Mouse (Mus musculus): ENCODE results near the gene Pip5k1a. TPM values are rescaled to one million over a fixed set of nuclear protein-coding genes. Genes with fewer than 3 reads are reported as not detected.

Pip5k1a gene
- 13.8 and 14.5 TPM in 2 replicates for polyA plus RNA-seq (2015; fragmentation: Nextera tagmentation; extraction: Ambion mirVana)

- Histone ChIP-seq H3K9ac (ENCODE audit: low read depth, low read length) (peak within 1 kb of the TSS; percentile 83), H3K36me3 (ENCODE audit: control insufficient read depth, insufficient read depth, low read length) (no peaks in the 10 kb centered on the region; the same call in 1 of the 2 replicates), H3K27ac (ENCODE audit: low read depth, low read length) (peak within 1 kb of the TSS; percentile 78), H3K4me3 (ENCODE audit: low read length) (peak within 1 kb of the TSS; percentile 79), H3K9me3 (ENCODE audit: control insufficient read depth, low read length) (no peaks in the 10 kb centered on the region), H3K4me2 (ENCODE audit: low read length) (peak within 1 kb of the TSS; percentile 70), H3K4me1 (ENCODE audit: control insufficient read depth, insufficient read depth, low read depth, low read length) (peaks cover 8% of the 10 kb centered on the region), H3K27me3 (replicated peaks; ENCODE audit: control insufficient read depth, insufficient read depth, low read length) (no peaks in the 10 kb centered on the region)
- WGBS, result under 1% methylated on average over 51 of the region's 51 CpGs
- peak; percentile 92 for ATAC-seq
These were observed at the start of gene Pip5k1a for GRCm38 (mm10) chr3:95106338-95107117. Pip5k1a (minus strand) TSS chr3:95106930.

- Histone ChIP-seq H3K27me3 (replicated peaks; ENCODE audit: control insufficient read depth, insufficient read depth, low read length) (no peaks in the 10 kb centered on the region), H3K4me2 (ENCODE audit: low read length) (no peak overlapping the region), H3K4me3 (ENCODE audit: low read length) (no peak overlapping the region), H3K4me1 (ENCODE audit: control insufficient read depth, insufficient read depth, low read depth, low read length) (no peaks in the 10 kb centered on the region), H3K9ac (ENCODE audit: low read depth, low read length) (no peak overlapping the region), H3K9me3 (ENCODE audit: control insufficient read depth, low read length) (no peaks in the 10 kb centered on the region), H3K27ac (ENCODE audit: low read depth, low read length) (no peak overlapping the region), H3K36me3 (ENCODE audit: control insufficient read depth, insufficient read depth, low read length) (no peaks in the 10 kb centered on the region)
- 52% methylated on average over 4 of the region's 4 CpGs for WGBS
- ATAC-seq, result no peak
These were observed 47.1 kb upstream of the Pip5k1a start for GRCm38 (mm10) chr3:95153874-95154273.

- no peaks in the 10 kb centered on the region for H3K9me3 ChIP-seq (ENCODE audit: control insufficient read depth, low read length)
- WGBS, result 35% methylated on average over 3 of the region's 3 CpGs
- no peak overlapping the region for H3K9ac ChIP-seq (ENCODE audit: low read depth, low read length)
- no peak overlapping the region for H3K27ac ChIP-seq (ENCODE audit: low read depth, low read length)
- ATAC-seq, result no peak
- no peak overlapping the region for H3K4me3 ChIP-seq (ENCODE audit: low read length)
- H3K27me3 ChIP-seq (replicated peaks; ENCODE audit: control insufficient read depth, insufficient read depth, low read length), result no peaks in the 10 kb centered on the region
- no peak overlapping the region for H3K4me2 ChIP-seq (ENCODE audit: low read length)
- no peaks in the 10 kb centered on the region for H3K4me1 ChIP-seq (ENCODE audit: control insufficient read depth, insufficient read depth, low read depth, low read length)
- no peaks in the 10 kb centered on the region for H3K36me3 ChIP-seq (ENCODE audit: control insufficient read depth, insufficient read depth, low read length)
These were observed 41.2 kb upstream of the Pip5k1a start for GRCm38 (mm10) chr3:95147924-95148323.

GRCm38 (mm10) chr3:95142617-95143011, 35.9 kb upstream of the Pip5k1a start:
- H3K9me3 ChIP-seq (ENCODE audit: control insufficient read depth, low read length), result no peaks in the 10 kb centered on the region
- H3K27me3 ChIP-seq (replicated peaks; ENCODE audit: control insufficient read depth, insufficient read depth, low read length), result no peaks in the 10 kb centered on the region
- 6% methylated on average over 5 of the region's 5 CpGs for WGBS
- no peaks in the 10 kb centered on the region for H3K4me1 ChIP-seq (ENCODE audit: control insufficient read depth, insufficient read depth, low read depth, low read length)
- no peak overlapping the region for H3K4me2 ChIP-seq (ENCODE audit: low read length)
- H3K27ac ChIP-seq (ENCODE audit: low read depth, low read length), result no peak overlapping the region
- no peak overlapping the region for H3K9ac ChIP-seq (ENCODE audit: low read depth, low read length)
- ATAC-seq, result peak; percentile 69; the same call in 1 of the 2 replicates
- H3K36me3 ChIP-seq (ENCODE audit: control insufficient read depth, insufficient read depth, low read length), result peaks cover 8% of the 10 kb centered on the region; the same call in 1 of the 2 replicates
- no peak overlapping the region for H3K4me3 ChIP-seq (ENCODE audit: low read length)

GRCm38 (mm10) chr3:95141952-95142616, 35.4 kb upstream of the Pip5k1a start, which contains the start of gene Tnfaip8l2:
Tnfaip8l2 (minus strand) TSS chr3:95142360.
- H3K27ac ChIP-seq (ENCODE audit: low read depth, low read length), result no peak within 1 kb of the TSS
- no peak within 1 kb of the TSS for H3K4me2 ChIP-seq (ENCODE audit: low read length)
- 87% methylated on average over 10 of the region's 10 CpGs for WGBS
- H3K4me3 ChIP-seq (ENCODE audit: low read length), result no peak within 1 kb of the TSS
- peaks cover 8% of the 10 kb centered on the region; the same call in 1 of the 2 replicates for H3K36me3 ChIP-seq (ENCODE audit: control insufficient read depth, insufficient read depth, low read length)
- H3K9ac ChIP-seq (ENCODE audit: low read depth, low read length), result no peak within 1 kb of the TSS
- no peaks in the 10 kb centered on the region for H3K27me3 ChIP-seq (replicated peaks; ENCODE audit: control insufficient read depth, insufficient read depth, low read length)
- no peaks in the 10 kb centered on the region for H3K4me1 ChIP-seq (ENCODE audit: control insufficient read depth, insufficient read depth, low read depth, low read length)
- no peaks in the 10 kb centered on the region for H3K9me3 ChIP-seq (ENCODE audit: control insufficient read depth, low read length)
- ATAC-seq, result peak; percentile 57; the same call in 1 of the 2 replicates

- H3K36me3 ChIP-seq (ENCODE audit: control insufficient read depth, insufficient read depth, low read length), result peaks cover 8% of the 10 kb centered on the region; the same call in 1 of the 2 replicates
- ATAC-seq, result no peak
- H3K9ac ChIP-seq (ENCODE audit: low read depth, low read length), result no peak overlapping the region
- H3K27me3 ChIP-seq (replicated peaks; ENCODE audit: control insufficient read depth, insufficient read depth, low read length), result no peaks in the 10 kb centered on the region
- H3K4me3 ChIP-seq (ENCODE audit: low read length), result no peak overlapping the region
- H3K4me2 ChIP-seq (ENCODE audit: low read length), result no peak overlapping the region
- 94% methylated on average over 9 of the region's 9 CpGs for WGBS
- no peaks in the 10 kb centered on the region for H3K9me3 ChIP-seq (ENCODE audit: control insufficient read depth, low read length)
- no peak overlapping the region for H3K27ac ChIP-seq (ENCODE audit: low read depth, low read length)
- H3K4me1 ChIP-seq (ENCODE audit: control insufficient read depth, insufficient read depth, low read depth, low read length), result no peaks in the 10 kb centered on the region
These were observed 34.7 kb upstream of the Pip5k1a start for GRCm38 (mm10) chr3:95141474-95141873.

GRCm38 (mm10) chr3:95140795-95141194, 34.1 kb upstream of the Pip5k1a start:
- 91% methylated on average over 6 of the region's 6 CpGs for WGBS

GRCm38 (mm10) chr3:95140289-95140595, 33.5 kb upstream of the Pip5k1a start:
- H3K4me1 ChIP-seq (ENCODE audit: control insufficient read depth, insufficient read depth, low read depth, low read length), result peaks cover 8% of the 10 kb centered on the region
- peaks cover 8% of the 10 kb centered on the region; the same call in 1 of the 2 replicates for H3K36me3 ChIP-seq (ENCODE audit: control insufficient read depth, insufficient read depth, low read length)
- H3K4me3 ChIP-seq (ENCODE audit: low read length), result no peak overlapping the region
- 70% methylated on average over 18 of the region's 18 CpGs for WGBS
- ATAC-seq, result no peak
- no peak overlapping the region for H3K27ac ChIP-seq (ENCODE audit: low read depth, low read length)
- no peaks in the 10 kb centered on the region for H3K27me3 ChIP-seq (replicated peaks; ENCODE audit: control insufficient read depth, insufficient read depth, low read length)
- no peak overlapping the region for H3K9ac ChIP-seq (ENCODE audit: low read depth, low read length)
- H3K4me2 ChIP-seq (ENCODE audit: low read length), result no peak overlapping the region
- H3K9me3 ChIP-seq (ENCODE audit: control insufficient read depth, low read length), result no peaks in the 10 kb centered on the region

More at GRCm38 (mm10) chr3:95140795-95141194, 34.1 kb upstream of the Pip5k1a start:
- Histone ChIP-seq H3K27ac (ENCODE audit: low read depth, low read length) (no peak overlapping the region), H3K36me3 (ENCODE audit: control insufficient read depth, insufficient read depth, low read length) (peaks cover 8% of the 10 kb centered on the region; the same call in 1 of the 2 replicates), H3K9ac (ENCODE audit: low read depth, low read length) (no peak overlapping the region), H3K27me3 (replicated peaks; ENCODE audit: control insufficient read depth, insufficient read depth, low read length) (no peaks in the 10 kb centered on the region), H3K9me3 (ENCODE audit: control insufficient read depth, low read length) (no peaks in the 10 kb centered on the region), H3K4me1 (ENCODE audit: control insufficient read depth, insufficient read depth, low read depth, low read length) (peaks cover 2% of the 10 kb centered on the region), H3K4me2 (ENCODE audit: low read length) (no peak overlapping the region), H3K4me3 (ENCODE audit: low read length) (no peak overlapping the region)
- no peak for ATAC-seq

- Histone ChIP-seq H3K27me3 (replicated peaks; ENCODE audit: control insufficient read depth, insufficient read depth, low read length) (no peaks in the 10 kb centered on the region), H3K4me3 (ENCODE audit: low read length) (no peak overlapping the region), H3K27ac (ENCODE audit: low read depth, low read length) (no peak overlapping the region), H3K9me3 (ENCODE audit: control insufficient read depth, low read length) (no peaks in the 10 kb centered on the region), H3K4me2 (ENCODE audit: low read length) (no peak overlapping the region), H3K4me1 (ENCODE audit: control insufficient read depth, insufficient read depth, low read depth, low read length) (peaks cover 12% of the 10 kb centered on the region), H3K36me3 (ENCODE audit: control insufficient read depth, insufficient read depth, low read length) (peaks cover 8% of the 10 kb centered on the region; the same call in 1 of the 2 replicates), H3K9ac (ENCODE audit: low read depth, low read length) (no peak overlapping the region)
- WGBS, result 73% methylated on average over 25 of the region's 25 CpGs
- no peak for ATAC-seq
These were observed 33.0 kb upstream of the Pip5k1a start for GRCm38 (mm10) chr3:95139586-95140288.
